15 mouse cellular contexts compared by ENCODE assay signal in genomic region chr9:31990456-31990855, GRCm38 (mm10).
"Had no signal": no experiment of that assay in that cellular context is flagged by ENCODE, and none has a peak within 500 bp of the region (broad histone marks: within the 10 kb centered on the region; RNA-seq: fewer than 3 reads in every experiment).

No protein-coding gene starts in this region.

- H3K9ac ChIP-seq: neural tube, embryonic 12.5 days; neural tube, embryonic 13.5 days; neural tube, embryonic 15.5 days; stomach, embryonic 15.5 days had no signal

- H3K4me3 ChIP-seq: neural tube, embryonic 12.5 days; neural tube, embryonic 13.5 days; neural tube, embryonic 15.5 days; stomach, embryonic 15.5 days had no signal

- H3K27me3 ChIP-seq: neural tube, embryonic 12.5 days; neural tube, embryonic 13.5 days; neural tube, embryonic 15.5 days; stomach, embryonic 15.5 days had no signal

- H3K27ac ChIP-seq: neural tube, embryonic 12.5 days; neural tube, embryonic 13.5 days; neural tube, embryonic 15.5 days; stomach, embryonic 15.5 days; stomach, postnatal 0 days had no signal

- H3K4me2 ChIP-seq: neural tube, embryonic 12.5 days; neural tube, embryonic 13.5 days; stomach, embryonic 15.5 days had no signal

- H3K4me1 ChIP-seq: stomach, embryonic 15.5 days had no signal

- H3K36me3 ChIP-seq: neural tube, embryonic 12.5 days; neural tube, embryonic 13.5 days; neural tube, embryonic 15.5 days; stomach, embryonic 15.5 days had no signal

- H3K9me3 ChIP-seq: neural tube, embryonic 12.5 days; neural tube, embryonic 13.5 days; neural tube, embryonic 15.5 days; stomach, embryonic 15.5 days had no signal

- DNase-seq: retina, postnatal 1 day; right cerebral cortex, postnatal 14 days; right cerebral cortex, postnatal 4 days; spleen, adult 18-20 months; thymus, adult 18-20 months; thymus, adult 2 months; thymus, postnatal 14 days; thymus, postnatal 25 days; thymus, postnatal 36 days; thymus, postnatal 4 days had no signal
